Mouse (Mus musculus): ENCODE data around the gene Dgkh. TPM values are rescaled to one million over a fixed set of nuclear protein-coding genes. Genes with fewer than 3 reads are reported as not detected.
"Not testable (repeated sequence)": the region's sequence is repeated elsewhere in the genome, so short reads cannot be mapped to it uniquely, and the experiment has no call there.

Dgkh gene
- polyA plus RNA-seq, 1 experiment from 2014 or later, result 0.48 TPM

GRCm38 (mm10) chr14:78734605-78735004, 2.0 kb upstream of the Dgkh start:
- Histone ChIP-seq H3K4me1 (ENCODE audit: insufficient read depth) (peaks cover 12% of the 10 kb centered on the region), H3K9ac (replicated peaks) (no peak overlapping the region), H3K36me3 (replicated peaks; ENCODE audit: insufficient read depth, low read length) (no peaks in the 10 kb centered on the region), H3K4me3 (ENCODE audit: low read depth, low read length) (no peak overlapping the region), H3K4me2 (ENCODE audit: low read depth, low read length) (no peak overlapping the region), H3K27ac (ENCODE audit: low read depth) (no peak overlapping the region), H3K9me3 (ENCODE audit: low read length) (no peaks in the 10 kb centered on the region), H3K27me3 (ENCODE audit: insufficient read depth, low read length) (peaks cover 20% of the 10 kb centered on the region)
- ATAC-seq, result no peak
- no peak for DNase-seq
- WGBS (ENCODE audit: insufficient replicate concordance), result 53% methylated on average over 5 of the region's 5 CpGs
- TF ChIP-seq EP300 (IDR thresholded peaks at IDR 0.05; ENCODE audit: low read depth) (no peak), CTCF (IDR thresholded peaks at IDR 0.05; ENCODE audit: low read depth) (no peak)

GRCm38 (mm10) chr14:78734203-78734602, 1.6 kb upstream of the Dgkh start:
- WGBS (ENCODE audit: insufficient replicate concordance), result 33% methylated on average over 5 of the region's 5 CpGs
- not testable (repeated sequence) for H3K9me3 ChIP-seq (ENCODE audit: low read length); H3K9ac ChIP-seq (replicated peaks); H3K27ac ChIP-seq (ENCODE audit: low read depth); DNase-seq; H3K4me3 ChIP-seq (ENCODE audit: low read depth, low read length); H3K36me3 ChIP-seq (replicated peaks; ENCODE audit: insufficient read depth, low read length); ATAC-seq
- Histone ChIP-seq H3K4me1 (ENCODE audit: insufficient read depth) (peaks cover 12% of the 10 kb centered on the region), H3K27me3 (ENCODE audit: insufficient read depth, low read length) (peaks cover 20% of the 10 kb centered on the region), H3K4me2 (ENCODE audit: low read depth, low read length) (peak overlapping the region; percentile 11; the same call in 1 of the 2 replicates)

GRCm38 (mm10) chr14:78733366-78734076, 945 bp upstream of the Dgkh start:
- Histone ChIP-seq H3K27me3 (ENCODE audit: insufficient read depth, low read length) (peaks cover 20% of the 10 kb centered on the region), H3K4me1 (ENCODE audit: insufficient read depth) (peaks cover 12% of the 10 kb centered on the region), H3K4me3 (ENCODE audit: low read depth, low read length) (peak overlapping the region; percentile 67), H3K4me2 (ENCODE audit: low read depth, low read length) (peak overlapping the region; percentile 93), H3K36me3 (replicated peaks; ENCODE audit: insufficient read depth, low read length) (no peaks in the 10 kb centered on the region), H3K9me3 (ENCODE audit: low read length) (no peaks in the 10 kb centered on the region), H3K27ac (ENCODE audit: low read depth) (peak overlapping the region; percentile 68; the same call in 1 of the 2 replicates), H3K9ac (replicated peaks) (peak overlapping the region; percentile 56)
- 29% methylated on average over 12 of the region's 12 CpGs for WGBS (ENCODE audit: insufficient replicate concordance)
- TF ChIP-seq CTCF (IDR thresholded peaks at IDR 0.05; ENCODE audit: low read depth) (no peak), EP300 (IDR thresholded peaks at IDR 0.05; ENCODE audit: low read depth) (no peak)
- DNase-seq, result no peak
- no peak for ATAC-seq

DNA sequence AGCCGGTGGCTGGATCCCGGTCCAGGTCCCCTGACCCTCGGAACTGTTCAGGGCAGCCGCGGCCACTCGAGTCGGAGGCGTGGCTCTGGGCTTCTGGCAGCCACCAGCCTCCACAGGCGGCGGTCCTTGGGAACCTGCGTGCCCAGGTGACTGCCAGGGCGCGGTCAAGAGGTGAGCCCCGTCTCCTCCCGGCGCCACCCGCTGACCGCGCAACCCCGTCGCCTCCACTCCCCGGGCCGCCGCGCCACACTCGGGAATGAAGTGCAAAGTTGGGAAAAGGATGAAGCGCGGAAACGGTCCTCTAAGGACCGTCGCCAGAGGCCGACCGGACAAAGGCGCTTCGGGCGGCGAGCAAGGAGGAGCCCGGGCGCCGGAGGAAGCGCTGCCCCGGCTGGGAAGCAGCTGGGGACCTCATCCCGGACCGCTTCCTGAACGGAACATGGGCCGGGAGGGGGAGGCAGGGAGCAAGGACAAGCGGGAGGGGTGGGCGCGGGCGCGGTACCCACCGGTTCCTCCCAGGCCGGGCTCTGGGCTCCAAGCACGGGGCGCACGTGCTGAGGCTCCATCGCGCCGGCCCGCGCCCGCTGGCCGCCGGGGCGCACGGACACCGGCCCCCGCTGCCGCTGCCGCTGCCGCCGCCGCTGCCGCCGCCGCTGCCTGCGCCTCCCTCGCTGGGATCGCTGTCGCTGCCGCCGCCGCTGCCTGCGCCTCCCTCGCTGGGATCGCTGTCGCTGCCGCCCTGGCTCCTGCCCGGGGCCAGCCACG, 542 bp downstream of the Dgkh start:
- Histone ChIP-seq H3K4me1 (ENCODE audit: insufficient read depth) (peaks cover 12% of the 10 kb centered on the region), H3K36me3 (replicated peaks; ENCODE audit: insufficient read depth, low read length) (no peaks in the 10 kb centered on the region), H3K9me3 (ENCODE audit: low read length) (no peaks in the 10 kb centered on the region), H3K27me3 (ENCODE audit: insufficient read depth, low read length) (peaks cover 20% of the 10 kb centered on the region), H3K4me2 (ENCODE audit: low read depth, low read length) (peak overlapping the region; percentile 93), H3K27ac (ENCODE audit: low read depth) (peak overlapping the region; percentile 68), H3K9ac (replicated peaks) (peak overlapping the region; percentile 61), H3K4me3 (ENCODE audit: low read depth, low read length) (peak overlapping the region; percentile 67)
- TF ChIP-seq EP300 (IDR thresholded peaks at IDR 0.05; ENCODE audit: low read depth) (no peak), CTCF (IDR thresholded peaks at IDR 0.05; ENCODE audit: low read depth) (0 out of 2 replicates have a peak, but pooled peaks have one; percentile 11)
- DNase-seq, result peak; percentile 35
- ATAC-seq, result peak; percentile 34
- 2% methylated on average over 51 of the region's 90 CpGs for WGBS (ENCODE audit: insufficient replicate concordance)

DNA sequence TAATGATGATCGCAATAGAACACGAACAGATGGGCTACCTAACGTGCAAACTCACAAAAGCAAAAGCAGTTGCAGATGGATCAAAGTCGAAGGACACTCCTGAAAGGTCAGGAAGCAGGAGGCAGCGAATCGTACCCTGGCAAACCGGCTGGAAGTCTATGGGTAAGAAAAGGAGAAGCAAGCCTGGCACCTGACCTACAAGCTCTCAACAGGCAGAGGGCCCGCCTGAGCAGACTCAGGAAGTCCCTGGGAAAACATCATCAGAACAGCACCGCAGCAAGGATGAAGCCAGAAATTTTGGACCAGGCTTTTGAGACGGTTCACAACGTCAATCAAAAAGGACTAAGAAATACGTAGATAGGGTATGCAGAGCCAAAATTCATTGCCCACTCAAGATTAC, 1.3 kb downstream of the Dgkh start:
- H3K4me3 ChIP-seq (ENCODE audit: low read depth, low read length), result peak overlapping the region; percentile 67
- peak; percentile 17; the same call in 1 of the 2 replicates for TF ChIP-seq CTCF (IDR thresholded peaks at IDR 0.05; ENCODE audit: low read depth)
- no peak for TF ChIP-seq EP300 (IDR thresholded peaks at IDR 0.05; ENCODE audit: low read depth)
- no peaks in the 10 kb centered on the region for H3K36me3 ChIP-seq (replicated peaks; ENCODE audit: insufficient read depth, low read length)
- H3K27ac ChIP-seq (ENCODE audit: low read depth), result no peak overlapping the region
- ATAC-seq (no peak), DNase-seq (no peak)
- 10% methylated on average over 12 of the region's 12 CpGs for WGBS (ENCODE audit: insufficient replicate concordance)
- peaks cover 20% of the 10 kb centered on the region for H3K27me3 ChIP-seq (ENCODE audit: insufficient read depth, low read length)
- H3K9me3 ChIP-seq (ENCODE audit: low read length), result no peaks in the 10 kb centered on the region
- peaks cover 12% of the 10 kb centered on the region for H3K4me1 ChIP-seq (ENCODE audit: insufficient read depth)
- peak overlapping the region; percentile 93 for H3K4me2 ChIP-seq (ENCODE audit: low read depth, low read length)
- H3K9ac ChIP-seq (replicated peaks), result no peak overlapping the region; the same call in 1 of the 2 replicates

- peak overlapping the region; percentile 69; the same call in 1 of the 2 replicates for H3K4me2 ChIP-seq (ENCODE audit: low read depth, low read length)
- no peak overlapping the region for H3K4me3 ChIP-seq (ENCODE audit: low read depth, low read length)
- no peak for DNase-seq
- H3K9ac ChIP-seq (replicated peaks), result no peak overlapping the region
- 34% methylated on average over 13 of the region's 13 CpGs for WGBS (ENCODE audit: insufficient replicate concordance)
- ATAC-seq, result no peak
- no peaks in the 10 kb centered on the region for H3K36me3 ChIP-seq (replicated peaks; ENCODE audit: insufficient read depth, low read length)
- H3K9me3 ChIP-seq (ENCODE audit: low read length), result no peaks in the 10 kb centered on the region
- H3K27me3 ChIP-seq (ENCODE audit: insufficient read depth, low read length), result peaks cover 3% of the 10 kb centered on the region; the same call in 1 of the 2 replicates
- no peak overlapping the region; the same call in 1 of the 2 replicates for H3K27ac ChIP-seq (ENCODE audit: low read depth)
- peaks cover 10% of the 10 kb centered on the region for H3K4me1 ChIP-seq (ENCODE audit: insufficient read depth)
- TF ChIP-seq EP300 (IDR thresholded peaks at IDR 0.05; ENCODE audit: low read depth) (no peak), CTCF (IDR thresholded peaks at IDR 0.05; ENCODE audit: low read depth) (no peak)
Measured at GRCm38 (mm10) chr14:78725976-78726375, 6.6 kb downstream of the Dgkh start.

All from liver, postnatal 0 days (tissue).